Mouse (Mus musculus) naive thymus-derived CD4-positive, alpha-beta T cell, adult 2 months (primary cell): ENCODE measurements around the gene Gm3194.
"Not testable (repeated sequence)": the region's sequence is repeated elsewhere in the genome, so short reads cannot be mapped to it uniquely, and the experiment has no call there.

Experiments used
- DNase-seq: peaks from one replicate; pipeline ENCODE4 v3.0.0-alpha.2; 2011; ENCODE audit warnings: low read depth

Gene Gm3194

DNA sequence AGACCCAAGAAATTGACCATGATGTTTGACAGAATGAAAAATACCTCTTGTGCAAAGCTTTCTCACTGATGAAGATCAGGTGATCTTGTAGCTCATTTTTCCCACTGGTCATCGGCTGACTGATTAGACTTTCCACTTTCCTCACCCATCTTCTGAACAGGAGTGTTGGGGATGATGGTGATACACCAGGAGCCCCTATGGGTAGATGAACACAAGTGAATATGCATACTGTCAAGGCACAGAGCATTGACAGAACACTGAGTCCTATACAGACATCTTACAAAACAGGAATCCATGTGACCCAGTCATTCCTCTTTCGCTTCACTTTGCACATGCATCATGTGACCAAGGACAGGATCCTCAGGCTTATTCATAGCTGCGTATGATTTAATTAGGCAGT lies at the start of gene Gm3194:
Gene Gm3194 (minus strand): TSS at position 101 of the 400 bp plus-strand sequence.
- DNase-seq = not testable (repeated sequence)

DNA sequence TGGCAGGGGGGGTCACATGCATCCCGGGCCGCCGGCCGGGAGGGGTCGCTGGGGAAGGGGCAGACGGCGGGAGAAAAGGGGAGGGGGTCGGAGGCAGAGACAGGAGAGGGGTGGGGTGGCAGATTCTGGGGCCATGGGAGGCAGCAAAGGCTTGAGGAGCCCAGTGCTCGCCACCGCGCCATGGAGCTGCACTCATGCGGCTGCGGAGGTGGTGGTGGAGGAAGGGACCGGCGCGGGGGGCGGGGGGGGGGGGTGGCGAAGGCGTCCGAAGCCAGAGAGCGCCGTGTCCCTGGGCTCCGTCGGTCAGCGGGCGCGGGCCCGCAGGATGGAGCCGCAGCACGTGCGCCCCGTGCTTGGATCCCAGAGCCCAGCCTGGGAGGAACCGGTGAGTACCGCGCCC lies 46.1 kb upstream of the Gm3194 start, which contains the start of gene Gm3488:
Gene Gm3488 (plus strand): TSS at position 301 of the 400 bp plus-strand sequence.
- not testable (repeated sequence) for DNase-seq

DNA sequence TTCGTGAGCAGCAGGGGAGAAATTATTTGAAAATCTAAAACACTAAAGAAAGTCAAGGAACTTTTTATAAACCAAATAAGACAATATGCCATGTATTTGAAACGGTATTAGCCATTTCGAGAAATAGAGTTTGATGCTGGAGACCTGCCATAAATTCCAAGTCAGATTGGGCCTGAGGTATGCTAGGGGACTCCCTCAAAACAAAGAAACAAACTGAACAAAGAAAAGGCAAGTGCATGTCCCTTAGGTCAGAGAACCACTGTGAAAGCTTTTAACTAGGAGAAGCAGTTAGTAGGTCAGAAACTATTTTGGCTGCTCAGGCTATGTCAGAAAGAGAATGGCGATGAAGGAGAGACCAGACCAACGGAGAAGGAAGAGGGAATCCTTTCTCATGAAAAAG lies 28.6 kb upstream of the Gm3194 start, which contains the start of gene Gm3187:
Gene Gm3187 (plus strand): TSS at position 301 of the 400 bp plus-strand sequence.
- DNase-seq = not testable (repeated sequence)

DNA sequence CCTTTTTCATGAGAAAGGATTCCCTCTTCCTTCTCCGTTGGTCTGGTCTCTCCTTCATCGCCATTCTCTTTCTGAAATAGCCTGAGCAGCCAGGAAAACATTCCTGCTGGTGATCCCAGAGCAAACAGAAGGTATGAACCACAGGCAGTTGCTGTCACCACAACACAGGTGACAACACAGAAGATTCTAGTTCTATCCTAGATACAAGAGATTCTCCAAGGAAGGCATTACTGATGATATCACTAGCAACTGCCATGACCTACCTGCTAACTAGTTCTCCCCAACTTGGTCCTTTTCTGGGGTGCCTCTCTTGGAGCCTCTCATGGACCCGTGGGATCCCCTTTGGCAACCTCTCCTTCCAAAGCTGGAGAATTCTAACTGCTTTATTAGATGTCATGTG lies 22.5 kb upstream of the Gm3194 start, which contains the start of gene Gm8246:
Gene Gm8246 (minus strand): TSS at position 101 of the 400 bp plus-strand sequence.
- not testable (repeated sequence) for DNase-seq

DNA sequence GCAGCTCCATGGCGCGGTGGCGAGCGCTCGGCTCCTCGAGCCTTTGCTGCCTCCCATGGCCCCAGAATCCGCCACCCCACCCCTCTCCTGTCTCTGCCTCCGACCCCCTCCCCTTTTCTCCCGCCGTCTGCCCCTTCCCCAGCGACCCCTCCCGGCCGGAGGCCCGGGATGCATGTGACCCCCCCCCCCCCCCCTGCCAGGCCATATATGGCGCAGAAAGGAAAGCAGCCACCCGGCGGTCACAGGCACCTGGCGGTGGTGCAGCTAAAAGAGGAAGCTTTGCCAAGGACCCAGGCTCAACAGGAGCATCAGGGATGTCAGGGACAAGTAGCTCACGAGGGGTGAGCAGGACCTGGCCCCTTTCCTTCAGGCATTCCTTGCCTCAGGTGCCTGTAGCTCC lies 5.2 kb upstream of the Gm3194 start:
- not testable (repeated sequence) for DNase-seq

- DNase-seq = not testable (repeated sequence)
Observed at GRCm38 (mm10) chr14:5388949-5389348, 66.3 kb downstream of the Gm3194 start, which contains the start of gene Gm3500. Gene Gm3500, minus strand, starts transcription at chr14:5389049.
